Mouse (Mus musculus) midbrain, embryonic 14.5 days (tissue): ENCODE measurements at regions not wholly inside any gene's neighbourhood (a gene's known extent, or its start where the extent isn't known, plus 50 kb on each side); places are given as distances from the start of the nearest gene placed in this dataset.

Experiments
- ATAC-seq: fragments of 200-750 bp; cut with Nextera tagmentation; 2 replicates; pipeline ENCODE4 v1.8.0; 2017; ENCODE audit warnings: moderate number of reproducible peaks, moderate library complexity; ENCODE audit not compliant: low FRiP score, low TSS enrichment
- DNase-seq: peaks from one replicate; pipeline ENCODE4 v3.0.0-alpha.2; 2015
- H3K27ac ChIP-seq: fragments of 300-500 bp; sonication (generic); replicated peaks from 2 replicates; pipeline ENCODE4 v1.5.1; 2014; ENCODE audit warnings: mild to moderate bottlenecking, low read depth, low read length, moderate library complexity
- H3K27me3 ChIP-seq: fragments of 300-500 bp; sonication (generic); 2 replicates; pipeline ENCODE4 v1.6.1; 2014; ENCODE audit warnings: low read length, control low read depth, mixed read lengths; ENCODE audit not compliant: control insufficient read depth, insufficient read depth
- H3K36me3 ChIP-seq: fragments of 300-500 bp; sonication (generic); 2 replicates; pipeline ENCODE4 v1.6.1; 2014; ENCODE audit warnings: low read length, control low read depth; ENCODE audit not compliant: control insufficient read depth, insufficient read depth
- H3K4me1 ChIP-seq: fragments of 300-500 bp; sonication (generic); 2 replicates; pipeline ENCODE4 v1.6.1; 2014; ENCODE audit warnings: mild to moderate bottlenecking, antibody characterized with exemption, low read length, control low read depth; ENCODE audit not compliant: control insufficient read depth, insufficient read depth
- H3K4me2 ChIP-seq: fragments of 300-500 bp; sonication (generic); 2 replicates; pipeline ENCODE4 v1.6.1; 2014; ENCODE audit warnings: mild to moderate bottlenecking, low read length, moderate library complexity
- H3K4me3 ChIP-seq: fragments of 300-500 bp; sonication (generic); replicated peaks from 2 replicates; pipeline ENCODE4 v1.5.1; 2014; ENCODE audit warnings: low read depth, low read length
- H3K9ac ChIP-seq: fragments of 300-500 bp; sonication (generic); replicated peaks from 2 replicates; pipeline ENCODE4 v1.6.1; 2014; ENCODE audit warnings: mild to moderate bottlenecking, low read length, moderate library complexity
- H3K9me3 ChIP-seq: fragments of 300-500 bp; sonication (generic); 2 replicates; pipeline ENCODE4 v1.6.1; 2016; ENCODE audit warnings: low read length, control low read depth, mixed read lengths; ENCODE audit not compliant: control insufficient read depth
- WGBS: fragments of 180-500 bp; shearing (Covaris S2); extraction: QIAGEN DNeasy Blood & Tissue Kit; methylation state at CpG from one replicate; pipeline ENCODE4 v1.1.7; 2014; 5-methylcytosine and 5-hydroxymethylcytosine counted together

GRCm38 (mm10) chr9:88268811-88269210, 58.2 kb upstream of the Nt5e start:
- no peak for ATAC-seq
- no peaks in the 10 kb centered on the region for H3K36me3 ChIP-seq
- H3K27ac ChIP-seq: no peak overlapping the region
- DNase-seq: no peak
- no peaks in the 10 kb centered on the region for H3K27me3 ChIP-seq
- H3K4me3 ChIP-seq: no peak overlapping the region
- H3K4me2 ChIP-seq: no peak overlapping the region
- H3K9ac ChIP-seq: no peak overlapping the region
- H3K4me1 ChIP-seq: no peaks in the 10 kb centered on the region
- WGBS: 77% methylated on average over 2 of the region's 2 CpGs
- H3K9me3 ChIP-seq: no peaks in the 10 kb centered on the region

GRCm38 (mm10) chr9:88269216-88269615, 57.8 kb upstream of the Nt5e start:
- no peak overlapping the region for H3K9ac ChIP-seq
- ATAC-seq: no peak
- no peak overlapping the region for H3K27ac ChIP-seq
- no peak for DNase-seq
- no peak overlapping the region for H3K4me2 ChIP-seq
- no peaks in the 10 kb centered on the region for H3K27me3 ChIP-seq
- no peaks in the 10 kb centered on the region for H3K36me3 ChIP-seq
- no peak overlapping the region for H3K4me3 ChIP-seq
- no peaks in the 10 kb centered on the region for H3K9me3 ChIP-seq
- no peaks in the 10 kb centered on the region for H3K4me1 ChIP-seq
- 90% methylated on average over 5 of the region's 5 CpGs for WGBS

GRCm38 (mm10) chr9:88270836-88271235, 56.2 kb upstream of the Nt5e start:
- 94% methylated on average over 1 of the region's 1 CpGs for WGBS
- no peak overlapping the region for H3K4me2 ChIP-seq
- DNase-seq (no peak), ATAC-seq (no peak)
- H3K9ac ChIP-seq: no peak overlapping the region
- no peaks in the 10 kb centered on the region for H3K36me3 ChIP-seq
- H3K27ac ChIP-seq: no peak overlapping the region
- H3K4me1 ChIP-seq: no peaks in the 10 kb centered on the region
- no peaks in the 10 kb centered on the region for H3K9me3 ChIP-seq
- no peak overlapping the region for H3K4me3 ChIP-seq
- no peaks in the 10 kb centered on the region for H3K27me3 ChIP-seq

GRCm38 (mm10) chr9:88273304-88273703, 53.7 kb upstream of the Nt5e start:
- Histone ChIP-seq H3K4me2 (no peak overlapping the region), H3K36me3 (no peaks in the 10 kb centered on the region), H3K9me3 (no peaks in the 10 kb centered on the region), H3K4me3 (no peak overlapping the region), H3K9ac (no peak overlapping the region), H3K4me1 (no peaks in the 10 kb centered on the region), H3K27ac (no peak overlapping the region), H3K27me3 (no peaks in the 10 kb centered on the region)
- no peak for DNase-seq
- no peak for ATAC-seq
- WGBS: 89% methylated on average over 4 of the region's 4 CpGs

GRCm38 (mm10) chr9:88274040-88274439, 53.0 kb upstream of the Nt5e start:
- Histone ChIP-seq H3K9ac (no peak overlapping the region), H3K4me1 (no peaks in the 10 kb centered on the region), H3K27me3 (no peaks in the 10 kb centered on the region), H3K27ac (no peak overlapping the region), H3K4me3 (no peak overlapping the region), H3K9me3 (no peaks in the 10 kb centered on the region), H3K4me2 (no peak overlapping the region), H3K36me3 (no peaks in the 10 kb centered on the region)
- peak; percentile 8 for DNase-seq
- ATAC-seq: no peak

- H3K4me3 ChIP-seq: no peak overlapping the region
- H3K27ac ChIP-seq: no peak overlapping the region
- no peak overlapping the region for H3K9ac ChIP-seq
- no peaks in the 10 kb centered on the region for H3K36me3 ChIP-seq
- ATAC-seq (no peak), DNase-seq (no peak)
- no peaks in the 10 kb centered on the region for H3K9me3 ChIP-seq
- no peaks in the 10 kb centered on the region for H3K27me3 ChIP-seq
- whole genome bisulfite sequencing: 79% methylated on average over 3 of the region's 3 CpGs
- H3K4me1 ChIP-seq: no peaks in the 10 kb centered on the region
- H3K4me2 ChIP-seq: no peak overlapping the region
These were observed 52.2 kb upstream of the Nt5e start for GRCm38 (mm10) chr9:88274681-88275336.

GRCm38 (mm10) chr9:88276023-88276568, 50.9 kb upstream of the Nt5e start:
- no peak overlapping the region for H3K4me3 ChIP-seq
- H3K36me3 ChIP-seq: no peaks in the 10 kb centered on the region
- no peaks in the 10 kb centered on the region for H3K27me3 ChIP-seq
- no peak overlapping the region for H3K4me2 ChIP-seq
- H3K9me3 ChIP-seq: no peaks in the 10 kb centered on the region
- DNase-seq (no peak), ATAC-seq (no peak)
- 88% methylated on average over 3 of the region's 3 CpGs for WGBS
- no peak overlapping the region for H3K27ac ChIP-seq
- H3K4me1 ChIP-seq: no peaks in the 10 kb centered on the region
- H3K9ac ChIP-seq: no peak overlapping the region

- no peak for ATAC-seq
- H3K9me3 ChIP-seq: no peaks in the 10 kb centered on the region
- H3K4me1 ChIP-seq: no peaks in the 10 kb centered on the region
- no peak for DNase-seq
- WGBS: 90% methylated on average over 6 of the region's 6 CpGs
- H3K4me2 ChIP-seq: no peak overlapping the region
- no peak overlapping the region for H3K27ac ChIP-seq
- no peak overlapping the region for H3K9ac ChIP-seq
- no peak overlapping the region for H3K4me3 ChIP-seq
- H3K36me3 ChIP-seq: no peaks in the 10 kb centered on the region
- H3K27me3 ChIP-seq: no peaks in the 10 kb centered on the region
These were observed 50.0 kb upstream of the Nt5e start for GRCm38 (mm10) chr9:88277031-88277430.
